Mouse (Mus musculus) lung, postnatal 10 days (tissue): ENCODE measurements around the gene Fbxl20.
A peak's percentile ranks its signal among the peaks of the same experiment; 100 is the strongest.

Experiments used
- DNase-seq: peaks from one replicate; pipeline ENCODE4 v3.0.0; 2021

The Fbxl20 gene

DNA sequence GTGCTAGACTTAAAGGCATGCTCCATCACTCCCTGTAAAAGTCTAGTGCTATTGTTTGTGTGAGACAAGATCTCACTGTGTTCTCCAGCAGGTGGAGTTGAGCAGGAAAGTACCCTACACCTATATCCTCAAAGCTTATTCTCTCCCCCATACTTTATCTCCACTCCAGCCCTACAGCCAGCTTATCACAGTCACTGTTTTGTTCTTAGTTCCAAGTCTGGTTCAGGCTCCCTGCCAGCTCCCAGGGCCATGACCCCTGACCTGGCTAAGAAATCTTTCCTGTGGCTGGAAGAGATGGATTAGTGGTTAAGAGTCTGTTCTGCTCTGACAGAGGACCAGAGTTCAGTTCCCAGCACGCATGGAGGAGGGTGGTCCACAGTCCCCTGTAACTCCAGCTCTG lies 103.7 kb downstream of the Fbxl20 start:
- DNase-seq, result no peak

DNA sequence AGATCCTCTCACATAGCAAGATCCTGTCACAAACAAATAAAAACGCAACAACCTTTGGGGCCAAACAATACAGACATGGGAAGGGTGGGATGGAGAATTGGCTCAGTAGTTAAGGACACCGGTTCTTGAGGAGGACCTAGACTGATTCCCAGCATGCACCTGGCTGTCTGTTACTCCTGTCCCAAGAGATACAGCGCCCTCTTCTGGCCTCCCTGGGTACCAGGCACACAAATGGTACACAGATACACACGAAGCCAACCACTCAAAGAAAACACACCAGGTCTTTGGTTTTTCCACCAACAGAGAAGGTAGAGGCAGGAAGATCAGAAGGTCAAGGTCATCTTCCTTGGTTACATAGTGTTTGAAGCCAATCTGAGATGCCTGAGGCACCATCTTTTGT lies 104.6 kb downstream of the Fbxl20 start:
- no peak for DNase-seq

GRCm38 (mm10) chr11:98044074-98044473 lies 106.1 kb downstream of the Fbxl20 start:
- no peak for DNase-seq

- peak; percentile 61 for DNase-seq
Observed at GRCm38 (mm10) chr11:98042741-98043140, 107.5 kb downstream of the Fbxl20 start.

- no peak for DNase-seq
Observed at GRCm38 (mm10) chr11:98040975-98041374, 109.2 kb downstream of the Fbxl20 start.

- DNase-seq, result peak; percentile 60
Observed at GRCm38 (mm10) chr11:98037871-98038270, 112.3 kb downstream of the Fbxl20 start.

- DNase-seq, result peak; percentile 57
Observed at GRCm38 (mm10) chr11:98035977-98036377, 114.2 kb downstream of the Fbxl20 start.

- peak; percentile 63 for DNase-seq
Observed at GRCm38 (mm10) chr11:98034840-98035239, 115.4 kb downstream of the Fbxl20 start.

- DNase-seq, result no peak
Observed at GRCm38 (mm10) chr11:98034061-98034460, 116.1 kb downstream of the Fbxl20 start.
